Mouse (Mus musculus) CD4-positive, CD25-positive, alpha-beta regulatory T cell, adult 4 months (primary cell): ENCODE data around the gene Comt. TPM values are rescaled to one million over a fixed set of nuclear protein-coding genes. Genes with fewer than 3 reads are reported as not detected.

ENCODE experiments used
- ATAC-seq: one replicate; pipeline ENCODE4 v1.8.0; 2017
- polyA plus RNA-seq, 2 experiments: library from polyadenylated mRNA; unstranded; fragments of 100-300 nt; shearing (Covaris generic); gene quantifications; one replicate each; pipeline ENCODE4 v1.2.1; 2017

Comt gene
- polyA plus RNA-seq, 2 experiments from 2014 or later = 62.0 to 65.2 TPM

GRCm38 (mm10) chr16:18388583-18389435, 37.8 kb downstream of the Comt start:
- no peak for ATAC-seq

GRCm38 (mm10) chr16:18387704-18388582, 38.7 kb downstream of the Comt start:
- no peak for ATAC-seq

- ATAC-seq = no peak
Measured at GRCm38 (mm10) chr16:18386972-18387371, 39.7 kb downstream of the Comt start.

- ATAC-seq = no peak
Measured at GRCm38 (mm10) chr16:18386451-18386850, 40.2 kb downstream of the Comt start.

- no peak for ATAC-seq
Measured at GRCm38 (mm10) chr16:18385411-18385810, 41.2 kb downstream of the Comt start.

GRCm38 (mm10) chr16:18384659-18385058, 42.0 kb downstream of the Comt start:
- ATAC-seq = no peak

- ATAC-seq = no peak
Measured at GRCm38 (mm10) chr16:18384211-18384610, 42.4 kb downstream of the Comt start.

GRCm38 (mm10) chr16:18383756-18384155, 42.9 kb downstream of the Comt start:
- no peak for ATAC-seq

- no peak for ATAC-seq
Measured at GRCm38 (mm10) chr16:18383045-18383726, 43.5 kb downstream of the Comt start.

- no peak for ATAC-seq
Measured at GRCm38 (mm10) chr16:18381621-18382258, 44.9 kb downstream of the Comt start.

- no peak for ATAC-seq
Measured at GRCm38 (mm10) chr16:18380495-18381063, 46.1 kb downstream of the Comt start.

- ATAC-seq = no peak
Measured at GRCm38 (mm10) chr16:18379338-18380001, 47.2 kb downstream of the Comt start.

- ATAC-seq = no peak
Measured at GRCm38 (mm10) chr16:18378489-18378888, 48.2 kb downstream of the Comt start.

- ATAC-seq = no peak
Measured at GRCm38 (mm10) chr16:18377203-18377602, 49.4 kb downstream of the Comt start.

- no peak for ATAC-seq
Measured at GRCm38 (mm10) chr16:18376297-18376954, 50.2 kb downstream of the Comt start.

GRCm38 (mm10) chr16:18373632-18374031, 53.0 kb downstream of the Comt start:
- ATAC-seq = no peak

- no peak for ATAC-seq
Measured at GRCm38 (mm10) chr16:18370197-18370596, 56.5 kb downstream of the Comt start.

- no peak for ATAC-seq
Measured at GRCm38 (mm10) chr16:18366849-18367248, 59.8 kb downstream of the Comt start.

GRCm38 (mm10) chr16:18362948-18363347, 63.7 kb downstream of the Comt start:
- ATAC-seq = no peak

- ATAC-seq = no peak
Measured at GRCm38 (mm10) chr16:18360151-18360805, 66.4 kb downstream of the Comt start.
